Mouse (Mus musculus) C2C12 (cell line): ENCODE data around the gene Myrf.

Experiments
- CTCF ChIP-seq: IDR thresholded peaks from one replicate; pipeline ENCODE4 v1.5.1; 2011; ENCODE audit not compliant: control insufficient read depth, insufficient read depth, insufficient read length
- USF1 ChIP-seq: IDR thresholded peaks from one replicate; pipeline ENCODE4 v1.6.1; 2011; ENCODE audit warnings: low read depth, mild to moderate bottlenecking, control low read depth, moderate library complexity

DNA sequence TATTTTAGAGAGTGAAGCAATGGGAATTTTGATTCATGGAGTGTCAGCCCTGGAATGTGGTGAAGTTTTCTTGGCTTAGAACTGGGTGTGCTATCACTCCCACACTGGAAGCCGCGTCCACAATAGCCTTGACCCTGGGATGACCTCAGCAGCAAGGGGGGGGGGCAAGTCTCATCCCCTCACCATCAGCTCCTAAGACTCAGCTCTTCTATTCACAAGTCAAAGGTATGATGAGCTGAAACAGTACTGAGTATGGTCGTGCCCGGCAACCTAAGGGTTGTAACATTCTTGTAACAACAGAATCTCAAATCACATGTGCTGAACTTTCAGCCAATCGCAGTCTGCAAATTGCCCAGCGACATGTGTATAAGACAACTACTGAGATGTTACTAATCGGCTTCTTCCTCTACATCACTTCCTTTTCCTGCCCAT lies 63.6 kb downstream of the Myrf start:
- TF ChIP-seq CTCF (no peak), USF1 (no peak)
